Mouse (Mus musculus) naive thymus-derived CD4-positive, alpha-beta T cell, adult 2 months (primary cell): ENCODE measurements around the gene Gpnmb.

Experiments
- DNase-seq: peaks from one replicate; pipeline ENCODE4 v3.0.0-alpha.2; 2011; ENCODE audit warnings: low read depth

Gene Gpnmb

DNA sequence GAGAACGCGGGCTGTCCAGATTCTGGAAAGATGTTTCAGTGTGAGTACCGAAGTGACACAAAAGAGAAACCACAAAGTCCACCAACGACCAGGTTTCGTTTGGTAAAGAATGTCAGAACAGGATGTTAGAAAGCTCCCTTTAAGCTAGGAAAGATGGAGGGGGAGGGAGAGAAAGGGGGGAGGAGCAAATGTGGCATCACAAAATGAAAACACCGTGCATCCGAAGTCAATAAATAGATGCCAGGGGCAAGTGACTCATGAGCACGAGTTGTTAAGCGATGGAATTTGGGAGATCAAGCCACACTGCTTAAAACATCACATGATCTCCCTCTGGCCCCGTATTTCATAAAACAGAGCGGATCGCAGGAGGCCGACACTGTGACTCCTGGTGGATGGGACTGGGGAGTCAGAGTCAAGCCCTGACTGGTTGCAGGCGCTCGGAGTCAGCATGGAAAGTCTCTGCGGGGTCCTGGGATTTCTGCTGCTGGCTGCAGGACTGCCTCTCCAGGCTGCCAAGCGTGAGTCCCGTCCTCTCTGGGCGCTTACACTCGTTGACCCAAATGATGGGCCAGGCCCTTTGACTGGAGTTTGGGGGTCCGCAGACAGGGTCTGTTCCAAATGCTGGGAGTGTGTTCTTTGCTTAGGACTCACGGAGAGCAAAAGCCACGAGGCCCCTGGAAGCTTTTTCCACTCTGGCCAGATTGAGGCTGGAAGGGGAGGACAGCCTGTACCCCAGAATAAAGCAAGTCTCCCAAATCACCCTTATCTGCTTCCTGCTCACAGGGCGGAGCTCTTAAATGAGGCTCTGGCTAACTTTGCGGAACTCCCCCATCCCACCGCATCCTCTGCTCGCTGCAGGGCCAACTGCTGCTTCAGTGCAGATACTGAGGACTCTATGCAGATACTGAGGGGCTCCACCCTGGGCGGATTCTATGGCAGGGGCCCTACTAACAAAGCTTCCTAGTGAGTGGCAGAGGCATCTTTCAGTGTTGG, at the start of gene Gpnmb:
Gene Gpnmb, plus strand, starts transcription at position 272 of the 993 bp plus-strand sequence.
- DNase-seq: peak; percentile 73

DNA sequence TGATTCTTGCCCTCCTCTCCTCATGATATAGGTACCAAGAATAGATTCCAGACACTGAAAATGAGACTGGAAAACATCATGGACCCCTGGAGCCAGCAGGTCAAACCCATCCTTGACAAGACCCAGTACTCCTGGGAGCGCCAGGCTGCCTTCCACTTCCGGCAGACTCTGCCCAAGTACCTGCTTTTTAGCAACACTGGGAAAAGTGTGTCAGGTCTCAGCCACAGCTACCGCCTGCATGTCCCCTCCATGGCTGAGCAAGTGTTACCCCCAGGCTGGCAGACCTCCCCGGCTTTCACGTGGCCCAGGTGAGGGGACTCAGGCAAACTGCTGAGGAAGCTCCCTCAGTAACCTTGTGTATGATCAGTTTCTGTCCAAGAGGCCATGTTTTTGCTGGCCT, 46.4 kb upstream of the Gpnmb start:
- DNase-seq: no peak

GRCm38 (mm10) chr6:48991991-48992390, 44.4 kb upstream of the Gpnmb start:
- DNase-seq: no peak

- no peak for DNase-seq
These were observed 38.2 kb upstream of the Gpnmb start for GRCm38 (mm10) chr6:48998186-48998585.

DNA sequence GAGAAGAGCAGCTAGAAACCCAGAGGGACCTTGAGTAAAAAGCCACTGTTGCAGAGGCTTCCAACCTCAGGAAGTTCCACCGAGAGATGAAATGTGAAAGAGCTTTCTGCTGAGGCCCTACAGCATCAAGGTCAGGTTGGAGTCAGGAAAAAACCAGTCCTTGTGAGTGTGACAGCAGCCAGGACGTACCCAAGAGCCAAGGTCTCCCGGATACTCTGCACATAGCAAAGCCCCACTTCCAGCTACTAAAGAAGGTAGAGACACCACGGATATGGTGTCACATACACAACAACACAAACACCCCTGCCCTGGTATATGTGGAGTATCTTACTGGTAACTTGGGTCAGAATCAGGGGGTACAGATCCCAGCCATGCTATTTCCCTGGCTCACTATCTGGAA, 37.5 kb upstream of the Gpnmb start:
- no peak for DNase-seq

GRCm38 (mm10) chr6:49003381-49003780, 33.0 kb upstream of the Gpnmb start:
- DNase-seq: no peak

GRCm38 (mm10) chr6:49007981-49008380, 28.4 kb upstream of the Gpnmb start:
- peak; percentile 87 for DNase-seq

DNA sequence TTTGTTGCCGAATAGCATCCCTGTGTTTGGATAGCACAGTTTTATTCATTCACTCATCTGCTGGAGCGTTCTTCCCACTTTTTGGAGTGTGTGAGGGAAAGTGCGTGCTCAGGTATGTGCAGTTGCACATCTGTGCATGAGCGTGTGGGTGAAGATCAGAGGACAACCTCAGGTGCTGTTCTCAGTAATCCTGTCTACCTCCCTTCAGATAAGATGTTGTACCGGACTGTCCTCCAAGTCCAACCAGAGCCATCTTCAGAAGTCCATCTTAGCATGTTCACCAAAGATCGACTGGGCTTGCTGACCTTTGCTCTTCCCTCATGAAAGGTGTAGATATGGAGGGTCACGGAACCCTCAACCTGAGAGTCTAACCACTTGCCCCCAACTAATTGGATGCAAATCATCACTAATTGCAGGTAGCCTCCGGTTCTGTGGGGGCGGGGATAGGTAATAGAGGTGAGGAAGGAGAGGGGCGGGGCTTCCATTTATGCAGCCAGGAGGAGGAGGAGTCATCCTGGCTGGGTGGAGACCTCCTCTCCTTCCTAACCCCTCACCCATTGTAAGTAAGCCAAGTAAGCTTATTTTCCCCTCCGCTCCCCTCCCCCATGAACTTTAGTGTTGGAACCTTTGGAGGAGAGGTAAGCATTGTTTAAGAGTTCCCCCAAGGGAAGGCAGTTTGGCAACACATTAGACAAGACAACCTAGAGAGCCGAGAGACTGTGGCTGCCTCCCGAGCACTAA, 27.8 kb upstream of the Gpnmb start:
- DNase-seq: no peak

- DNase-seq: peak; percentile 20
These were observed 27.2 kb upstream of the Gpnmb start for GRCm38 (mm10) chr6:49009161-49009555.

GRCm38 (mm10) chr6:49009665-49010064, 26.7 kb upstream of the Gpnmb start:
- peak; percentile 50 for DNase-seq

DNA sequence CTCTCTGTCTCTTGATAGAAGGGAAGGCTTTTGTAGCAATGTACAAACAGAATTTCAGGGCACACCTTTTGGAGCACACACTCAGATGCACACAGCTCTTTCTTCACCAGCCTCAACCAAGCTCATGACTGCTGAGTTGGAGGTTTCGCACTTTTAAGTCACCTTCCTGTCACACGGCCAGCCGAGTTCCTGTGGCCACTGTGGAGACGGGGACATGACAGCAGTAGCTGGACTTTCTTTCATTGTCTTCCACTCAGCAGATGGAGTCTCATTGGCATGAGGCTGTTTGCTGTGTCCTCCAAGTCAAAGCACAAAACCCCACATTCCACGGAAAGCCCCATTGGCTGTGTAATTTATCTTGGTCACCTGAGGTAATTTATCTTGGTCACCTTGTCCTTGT, 25.2 kb upstream of the Gpnmb start:
- peak; percentile 19 for DNase-seq

DNA sequence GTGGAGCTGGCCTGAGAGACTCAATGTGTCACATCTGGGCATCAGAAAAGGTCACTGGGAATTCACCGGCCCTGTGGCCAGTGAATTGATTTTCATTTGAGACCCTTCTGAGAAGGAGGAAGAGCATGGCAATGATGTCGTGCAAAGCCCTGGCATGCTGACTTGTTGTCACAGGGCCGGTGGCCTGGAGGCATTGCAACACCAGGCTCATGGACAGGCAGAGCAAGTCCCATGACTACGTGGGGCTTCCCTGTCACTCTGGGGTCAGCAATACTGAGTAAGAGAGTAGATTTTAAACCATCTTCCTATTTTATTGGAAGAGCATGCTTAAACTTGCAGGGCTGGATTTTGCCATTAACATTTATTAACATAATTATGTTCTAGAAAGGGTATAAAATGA, 23.3 kb upstream of the Gpnmb start:
- no peak for DNase-seq

DNA sequence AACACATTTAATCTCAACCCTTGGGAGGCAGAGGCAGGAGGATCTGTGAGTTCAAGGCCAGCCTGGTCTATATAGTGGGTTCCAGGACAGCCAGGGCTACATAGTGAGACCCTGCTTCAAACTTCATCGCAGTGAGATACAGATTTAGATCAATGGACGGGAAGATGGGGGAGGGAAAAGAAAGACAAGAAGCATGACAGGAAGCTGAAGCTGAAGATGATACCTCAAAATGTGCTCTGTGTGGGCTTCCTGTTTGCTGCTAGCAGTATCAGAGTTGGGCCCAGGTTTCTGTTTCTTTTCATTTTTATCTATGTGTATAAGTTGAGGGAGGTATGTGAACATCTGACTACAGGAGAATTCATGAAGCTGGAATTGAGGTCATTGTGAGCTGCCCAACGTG, 22.9 kb upstream of the Gpnmb start:
- peak; percentile 79 for DNase-seq

DNA sequence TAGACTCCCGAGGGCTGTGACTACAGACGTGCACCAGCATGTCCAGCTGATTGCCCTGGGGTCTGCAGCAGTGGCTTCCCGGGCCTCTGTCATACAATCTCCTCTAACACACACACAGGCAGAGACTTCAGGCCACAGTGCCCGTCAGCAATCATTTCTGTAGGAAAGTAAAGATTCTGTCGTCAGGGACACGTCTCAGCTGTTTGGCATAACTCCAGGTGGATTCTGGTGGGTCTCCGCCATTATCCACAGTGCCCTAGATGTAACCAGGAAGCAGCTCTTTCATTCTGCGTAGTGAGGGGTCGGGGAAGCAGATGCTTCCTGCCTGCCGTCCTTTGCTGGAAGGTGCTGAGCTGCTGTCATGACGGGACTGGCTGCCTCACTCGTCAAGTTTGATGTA, 19.2 kb upstream of the Gpnmb start:
- DNase-seq: peak; percentile 71

- DNase-seq: no peak
These were observed 17.0 kb upstream of the Gpnmb start for GRCm38 (mm10) chr6:49019341-49019740.

DNA sequence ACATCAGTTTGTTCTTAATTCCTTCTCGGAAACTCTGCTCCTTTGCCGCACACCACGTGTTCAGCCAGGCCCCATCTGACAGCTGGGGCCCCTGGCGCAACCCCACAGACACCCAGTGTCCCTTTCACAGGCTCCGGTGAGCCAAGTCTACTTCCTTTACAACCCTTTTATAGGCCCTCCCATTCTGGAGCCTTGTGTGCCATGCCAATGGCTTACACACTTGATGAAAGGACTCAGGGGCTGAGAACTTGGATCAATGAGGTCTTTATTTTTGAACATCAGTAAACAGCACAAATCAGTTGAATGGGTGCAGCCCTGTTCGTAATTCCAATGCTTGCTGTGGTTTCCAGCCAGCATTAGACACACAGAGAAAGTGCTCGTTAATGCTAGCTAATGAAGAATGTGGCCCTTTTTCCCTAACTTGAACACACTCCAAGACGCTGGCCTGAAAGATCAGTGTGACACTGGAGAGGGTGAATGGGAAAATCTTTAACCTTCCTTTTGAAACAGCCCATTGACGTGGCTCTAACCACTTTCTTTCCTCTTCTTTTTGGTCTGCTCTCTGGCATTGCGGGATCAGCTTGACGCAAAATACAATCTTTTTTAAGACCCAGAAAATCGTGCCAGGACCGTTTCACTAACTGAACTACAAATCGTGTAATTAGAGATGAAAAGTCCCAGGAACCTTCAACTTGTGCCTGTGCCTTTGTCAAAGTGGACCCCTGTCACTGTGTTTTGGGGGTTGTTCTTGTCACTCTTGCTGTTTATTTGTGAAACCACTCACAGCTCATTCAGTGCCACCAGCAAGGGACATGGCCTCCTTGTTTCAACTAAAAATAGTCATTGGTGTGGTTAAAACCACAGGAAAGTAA, 15.0 kb upstream of the Gpnmb start:
- DNase-seq: peak; percentile 48

DNA sequence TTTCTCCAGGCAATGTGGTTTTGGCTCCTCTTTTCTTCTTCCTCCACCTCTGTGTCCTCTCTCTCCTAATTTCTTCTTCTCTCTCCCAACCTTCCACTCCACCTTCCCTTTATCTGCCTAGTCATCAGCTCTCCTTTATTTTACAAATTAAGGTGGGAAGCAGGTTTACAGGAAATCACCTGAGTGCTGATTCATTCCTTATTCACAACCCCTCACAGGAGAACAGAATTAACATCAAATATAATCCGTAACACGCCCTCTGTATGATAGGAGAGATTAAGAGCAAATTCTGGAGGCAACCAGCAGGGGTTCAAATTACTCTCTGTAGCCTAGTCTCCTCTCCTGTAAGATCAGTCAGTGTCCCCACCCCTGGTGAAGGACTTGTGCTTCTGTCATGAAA, 14.0 kb upstream of the Gpnmb start:
- DNase-seq: no peak

DNA sequence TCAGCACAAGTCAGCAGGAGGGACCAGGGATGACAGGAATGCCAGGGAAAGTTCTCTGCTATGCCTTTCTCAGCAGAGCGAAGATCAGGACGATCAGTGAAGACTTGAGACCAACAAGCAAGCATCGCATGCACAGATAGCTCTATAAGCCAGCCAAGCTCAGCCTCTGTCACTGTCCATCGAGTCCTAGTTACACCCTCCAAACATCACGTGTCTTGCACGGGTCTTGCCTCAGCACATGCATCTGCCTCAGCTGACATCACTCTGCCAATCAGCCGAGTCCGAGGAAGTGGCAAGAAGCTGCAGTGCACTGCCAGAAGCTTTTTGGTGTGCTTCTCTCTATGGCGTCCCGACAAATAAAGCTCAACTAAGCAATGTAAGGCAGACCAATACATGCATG, 13.0 kb upstream of the Gpnmb start:
- no peak for DNase-seq

DNA sequence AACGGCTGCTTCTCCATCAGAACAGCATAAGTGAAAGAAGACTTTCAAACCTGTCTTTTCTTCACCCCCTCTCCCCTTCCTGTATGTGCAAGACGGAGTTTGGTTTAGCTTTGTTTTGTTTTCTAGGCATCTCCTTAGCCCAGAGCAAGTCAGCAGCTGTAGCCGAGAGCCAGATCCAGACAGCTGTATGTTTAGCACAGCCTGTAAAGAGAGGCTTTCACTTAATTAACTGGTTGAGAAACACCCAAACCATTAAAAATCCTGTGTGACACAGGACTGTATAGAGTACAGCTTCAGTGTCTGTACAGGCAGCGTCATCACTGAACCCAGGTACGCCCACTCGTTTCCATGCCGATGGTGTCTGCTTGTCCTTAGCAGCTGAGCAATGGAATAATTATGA, 11.1 kb upstream of the Gpnmb start:
- DNase-seq: peak; percentile 33

- peak; percentile 9 for DNase-seq
These were observed 9.8 kb upstream of the Gpnmb start for GRCm38 (mm10) chr6:49026496-49026895.

DNA sequence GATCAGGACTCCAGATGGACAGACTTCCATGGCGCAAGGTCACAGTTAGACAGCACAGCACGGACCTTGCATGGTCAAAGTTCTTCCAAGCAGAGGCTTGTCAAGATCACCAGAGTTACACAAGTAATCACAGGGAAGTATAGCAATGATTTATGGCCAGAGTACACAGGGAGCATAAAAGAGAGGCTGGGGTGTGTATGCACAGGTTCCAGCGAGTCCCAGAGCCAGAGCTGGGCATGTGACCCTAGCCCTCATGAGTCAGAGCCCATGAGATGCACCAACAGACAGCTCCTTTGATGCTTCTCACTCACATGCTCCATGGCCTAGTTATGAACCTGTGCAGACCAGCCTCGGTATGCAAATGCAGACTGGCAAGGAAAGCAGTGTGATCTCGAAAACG, 8.3 kb upstream of the Gpnmb start:
- no peak for DNase-seq

GRCm38 (mm10) chr6:49028708-49029107, 7.6 kb upstream of the Gpnmb start:
- no peak for DNase-seq
